Mouse (Mus musculus) adrenal gland, adult 2 months (tissue): ENCODE results near the gene Irak1. TPM values are rescaled to one million over a fixed set of nuclear protein-coding genes. Genes with fewer than 3 reads are reported as not detected.

ENCODE experiments used
- DNase-seq: peaks from one replicate; pipeline ENCODE4 v3.0.0; 2021
- microRNA-seq, 2 experiments: library from miRNA; unstranded; fragments of <30 nt; microRNA quantifications; one replicate each; pipeline ENCODE4 v1.2.0; 2021
- polyA plus RNA-seq: library from polyadenylated mRNA; depleted of rRNA; stranded (reverse); fragments of >200 nt; gene quantifications from 2 replicates; pipeline ENCODE4 v1.2.3, GENCODE M21; 2012; rRNA removed
- total RNA-seq, 2 experiments: library from RNA; stranded (reverse); gene quantifications; 2 replicates each; pipeline ENCODE4 v1.2.3; 2021

Irak1 gene
- total and polyA plus RNA-seq, 3 experiments = 113 to 586 (median 130) TPM

DNA sequence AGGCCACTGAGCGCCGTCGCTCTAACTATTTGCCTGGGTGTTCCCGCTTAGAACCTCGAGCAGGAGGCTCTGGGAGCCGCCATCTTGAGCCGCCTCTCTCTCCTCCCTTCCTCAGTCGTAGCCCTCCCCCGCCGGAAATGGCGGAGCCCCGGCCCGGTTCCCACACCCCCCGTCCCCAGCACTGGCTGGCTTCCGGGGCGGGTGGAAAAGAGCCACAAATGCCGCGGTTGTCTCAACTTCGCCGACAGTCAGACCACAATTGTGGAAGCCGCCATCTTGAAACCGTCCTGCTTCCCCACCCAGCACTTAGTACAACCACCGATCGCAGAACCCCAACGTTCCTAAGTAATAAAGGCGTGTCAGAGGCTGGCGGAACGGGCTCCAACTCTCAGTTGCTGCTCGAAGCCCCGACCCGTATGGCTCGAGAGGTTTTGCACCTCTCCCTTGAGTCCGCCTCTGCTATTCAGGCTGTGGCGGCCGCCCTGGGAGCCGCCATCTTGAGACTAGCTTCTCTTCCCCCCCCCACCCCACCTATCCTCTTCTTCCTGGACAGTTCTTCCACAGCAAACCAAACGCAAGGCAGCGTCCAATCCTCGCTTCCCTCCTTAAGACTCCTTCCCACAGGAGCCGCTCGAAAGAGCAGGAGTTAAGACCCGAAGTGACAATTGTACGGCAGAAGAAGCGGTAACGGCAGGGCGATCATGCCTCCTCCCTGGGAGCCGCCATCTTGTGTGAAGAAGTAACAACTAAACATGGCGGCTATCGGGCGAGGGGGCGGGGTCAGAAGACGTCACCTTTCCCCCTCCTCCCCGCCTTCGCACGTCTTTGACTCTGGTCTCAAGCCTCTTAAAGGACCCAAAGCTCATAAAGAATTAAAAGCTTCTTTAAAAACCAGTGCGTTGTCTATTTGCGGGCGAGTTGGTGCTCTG is 57.2 kb downstream of the Irak1 start, which contains the start of gene Hcfc1:
Gene Hcfc1, minus strand, starts transcription at position 110 of the 929 bp plus-strand sequence.
- peak; percentile 93 for DNase-seq

DNA sequence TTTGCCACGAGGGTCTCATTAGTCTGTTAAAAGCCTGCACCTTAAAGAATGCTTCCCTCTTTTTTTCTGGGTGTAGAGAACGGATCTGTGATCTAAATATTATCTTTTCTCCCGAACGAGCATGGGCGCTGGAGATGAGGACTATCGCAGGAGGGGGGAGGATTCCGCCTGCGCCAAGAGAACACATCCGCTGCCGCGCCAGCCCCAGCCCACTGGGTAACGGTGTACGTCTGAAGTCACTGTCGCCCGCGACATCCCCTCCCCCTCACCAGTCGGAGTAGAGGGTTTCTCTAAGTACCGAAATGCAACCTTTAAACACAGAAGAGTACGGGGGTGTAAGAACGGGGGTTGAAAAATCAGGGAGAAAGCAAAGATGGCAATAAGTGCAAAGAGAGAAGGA is 58.4 kb downstream of the Irak1 start:
- peak; percentile 64 for DNase-seq

DNA sequence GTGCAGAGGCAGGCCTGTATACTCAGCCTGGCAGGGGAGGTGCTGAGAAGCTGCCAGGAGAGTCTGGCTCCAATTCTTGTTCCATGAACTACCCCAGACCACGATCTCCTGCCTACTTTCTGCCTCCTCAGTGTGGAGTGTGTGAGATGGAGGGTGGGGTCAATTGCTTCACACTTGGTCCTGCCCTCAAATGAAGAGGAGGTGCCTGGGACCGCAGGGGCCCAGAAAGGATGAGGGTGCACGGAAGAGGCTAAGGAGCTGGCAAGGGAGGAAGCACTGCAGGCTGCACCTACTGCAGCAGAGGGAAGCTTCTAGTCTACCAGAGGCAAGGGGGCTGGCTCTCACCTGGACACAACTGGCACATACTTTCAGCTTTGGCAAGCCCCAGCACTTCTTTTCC is 59.4 kb downstream of the Irak1 start:
- DNase-seq = peak; percentile 25

Small RNA genes lying within 50 kb of the gene (microRNA-seq; reads per million reads assigned to microRNA genes)
- 12.1 to 16.1 reads per million in 2 experiments for gene Mir5132
- 0 reads per million in 2 experiments for gene Mir718

Other genes starting within 250 kb of the Irak1 start
- under 1 TPM; 0.20 to 0.41 TPM for gene Srpk3, start 249.5 kb downstream of the Irak1 start, total RNA-seq
- 1.1 and 1.3 TPM in 2 replicates for gene Srpk3, start 249.5 kb downstream of the Irak1 start, polyA plus RNA-seq
- 100 to 1,000 TPM; 521 to 581 TPM for gene Idh3g, start 237.0 kb downstream of the Irak1 start, total RNA-seq
- 256 and 277 TPM in 2 replicates for gene Idh3g, start 237.0 kb downstream of the Irak1 start, polyA plus RNA-seq
- 100 to 1,000 TPM; 163 to 177 TPM for gene Ssr4, start 236.9 kb downstream of the Irak1 start, total RNA-seq
- gene Ssr4, start 236.9 kb downstream of the Irak1 start, polyA plus RNA-seq = 257 and 339 TPM in 2 replicates
- 1 to 10 TPM; 2.8 to 7.0 TPM for gene Pdzd4, start 198.9 kb downstream of the Irak1 start, total RNA-seq
- gene Pdzd4, start 198.9 kb downstream of the Irak1 start, polyA plus RNA-seq = 1.9 and 3.0 TPM in 2 replicates
- not detected for gene Avpr2, start 131.8 kb downstream of the Irak1 start, total RNA-seq
- not detected in 2 replicates for gene Avpr2, start 131.8 kb downstream of the Irak1 start, polyA plus RNA-seq
- gene L1cam, start 127.8 kb downstream of the Irak1 start, total RNA-seq = 1 to 10 TPM; 8.6 to 9.7 TPM
- 2.6 and 4.4 TPM in 2 replicates for gene L1cam, start 127.8 kb downstream of the Irak1 start, polyA plus RNA-seq
- gene Arhgap4, start 102.0 kb downstream of the Irak1 start, total RNA-seq = 1 to 10 TPM; 3.2 to 4.0 TPM
- 9.9 and 11.1 TPM in 2 replicates for gene Arhgap4, start 102.0 kb downstream of the Irak1 start, polyA plus RNA-seq
- 10 to 100 TPM; 69.6 to 93.8 TPM for gene Naa10, start 102.0 kb downstream of the Irak1 start, total RNA-seq
- 53.6 and 56.1 TPM in 2 replicates for gene Naa10, start 102.0 kb downstream of the Irak1 start, polyA plus RNA-seq
- gene Renbp, start 93.1 kb downstream of the Irak1 start, total RNA-seq = 10 to 100 TPM; 20.2 to 29.6 TPM
- 3.1 and 4.3 TPM in 2 replicates for gene Renbp, start 93.1 kb downstream of the Irak1 start, polyA plus RNA-seq
- gene Hcfc1, start 57.6 kb downstream of the Irak1 start, total RNA-seq = 10 to 100 TPM; 44.2 to 66.4 TPM
- 73.8 and 113 TPM in 2 replicates for gene Hcfc1, start 57.6 kb downstream of the Irak1 start, polyA plus RNA-seq
- gene Opn1mw, start 103.5 kb upstream of the Irak1 start, total RNA-seq = not detected
- not detected in 2 replicates for gene Opn1mw, start 103.5 kb upstream of the Irak1 start, polyA plus RNA-seq
- 10 to 100 TPM; 31.3 to 34.8 TPM for gene Mecp2, start 111.4 kb upstream of the Irak1 start, total RNA-seq
- 3.7 and 4.7 TPM in 2 replicates for gene Mecp2, start 111.4 kb upstream of the Irak1 start, polyA plus RNA-seq
- not detected for gene Tex28, start 143.9 kb upstream of the Irak1 start, total RNA-seq
- not detected in 2 replicates for gene Tex28, start 143.9 kb upstream of the Irak1 start, polyA plus RNA-seq
- gene Tktl1, start 153.3 kb upstream of the Irak1 start, total RNA-seq = not detected
- not detected in 2 replicates for gene Tktl1, start 153.3 kb upstream of the Irak1 start, polyA plus RNA-seq
- 100 to 1,000 TPM; 120 to 195 TPM for gene Flna, start 225.9 kb upstream of the Irak1 start, total RNA-seq
- 134 and 139 TPM in 2 replicates for gene Flna, start 225.9 kb upstream of the Irak1 start, polyA plus RNA-seq
- 100 to 1,000 TPM in 1 of 2 experiments, 10 to 100 TPM in 1; 53.9 to 170 TPM for gene Emd, start 230.8 kb upstream of the Irak1 start, total RNA-seq
- 68.7 and 74.1 TPM in 2 replicates for gene Emd, start 230.8 kb upstream of the Irak1 start, polyA plus RNA-seq
- gene Rpl10, start 246.9 kb upstream of the Irak1 start, total RNA-seq = 100 to 1,000 TPM; 220 to 443 TPM
- 692 and 707 TPM in 2 replicates for gene Rpl10, start 246.9 kb upstream of the Irak1 start, polyA plus RNA-seq